Mouse (Mus musculus): ENCODE data around the gene Gjc1.
A peak's percentile ranks its signal among the peaks of the same experiment; 100 is the strongest.

Gene Gjc1

DNA sequence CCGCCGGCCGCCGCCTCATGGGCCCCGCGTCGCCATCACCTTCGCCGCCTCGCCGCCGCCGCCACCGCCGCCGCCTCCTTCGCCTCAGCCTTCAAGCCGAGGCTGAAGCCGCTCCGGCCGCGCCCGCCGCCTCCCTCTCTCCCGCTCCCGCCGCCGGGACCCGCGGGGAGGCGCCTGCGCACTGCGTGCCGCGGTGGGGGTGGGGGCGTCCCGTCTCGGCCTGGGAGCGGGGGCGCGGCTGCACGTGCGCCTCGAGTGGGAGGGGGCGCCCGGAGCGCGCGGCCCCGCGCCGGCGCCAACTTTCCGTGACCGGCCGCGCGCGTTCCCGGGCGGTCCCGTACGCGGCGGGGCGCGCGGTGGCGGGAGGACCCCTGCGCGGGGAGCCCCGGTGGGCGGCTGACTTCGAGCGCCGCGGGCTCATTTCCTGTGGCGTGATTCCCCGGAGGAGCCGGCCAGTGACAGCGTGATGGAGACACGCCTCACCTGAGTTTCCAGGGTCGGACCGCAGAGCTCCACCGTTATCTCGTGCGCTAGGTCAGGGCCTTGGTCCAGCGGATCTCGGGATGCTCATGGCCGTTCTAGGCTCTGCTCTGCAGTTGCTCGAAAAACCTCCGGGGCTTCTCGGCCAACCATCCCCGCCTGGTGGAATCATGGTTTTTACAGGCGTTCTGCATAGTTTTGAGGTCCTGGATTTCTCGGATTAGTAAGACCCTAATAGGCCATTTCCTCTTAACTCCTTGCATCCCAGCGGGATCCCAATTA, at the start of gene Gjc1:
Gene Gjc1, minus strand, starts transcription at position 680 of the 762 bp plus-strand sequence.
- peak; percentile 58 for DNase-seq (ENCODE audit: low read depth, low spot score)

- DNase-seq (ENCODE audit: low read depth, low spot score): peak; percentile 60
Observed at GRCm38 (mm10) chr11:102864272-102864671, 44.8 kb upstream of the Gjc1 start.

DNA sequence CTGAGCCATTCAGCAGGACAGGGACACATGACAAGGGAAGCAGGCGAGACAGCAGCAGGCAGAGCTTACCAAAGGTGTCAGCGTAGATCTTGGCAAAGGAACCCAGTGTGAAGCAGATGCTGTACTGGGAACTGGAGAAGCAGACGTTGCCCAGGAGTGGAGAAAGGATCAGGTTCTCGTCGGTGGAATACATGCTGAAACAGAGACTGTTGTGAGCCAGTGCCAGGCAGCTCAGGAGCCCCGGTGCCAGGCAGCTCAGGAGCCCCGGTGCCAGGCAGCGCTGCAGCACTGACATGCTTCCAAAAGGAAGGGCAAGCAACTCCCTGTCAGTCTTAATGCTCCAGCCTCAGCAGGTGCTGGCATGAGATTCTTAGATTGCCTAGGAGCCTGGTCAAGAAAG, 40.4 kb upstream of the Gjc1 start:
- DNase-seq (ENCODE audit: low read depth, low spot score): no peak

- DNase-seq (ENCODE audit: low read depth, low spot score): no peak
Observed at GRCm38 (mm10) chr11:102858951-102859350, 39.5 kb upstream of the Gjc1 start.

DNA sequence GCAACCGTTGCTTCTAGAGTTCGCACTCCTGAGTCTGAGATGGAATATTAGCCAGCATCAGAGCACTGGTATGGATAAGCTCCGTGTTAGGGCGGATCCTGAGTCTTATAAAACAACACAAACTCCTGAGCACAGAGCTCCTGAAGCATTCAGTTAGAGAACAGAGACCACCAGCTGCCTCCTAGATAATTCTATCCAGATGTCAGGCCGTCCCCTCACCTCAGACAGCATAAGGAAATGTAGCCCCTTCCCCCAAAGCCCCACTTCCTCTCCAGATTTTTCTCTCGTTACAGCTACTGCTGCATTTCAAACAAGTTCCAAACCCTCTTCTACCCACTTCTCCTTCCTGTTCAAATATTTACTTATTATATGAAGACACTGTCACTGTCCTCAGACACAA, 36.4 kb upstream of the Gjc1 start:
- no peak for DNase-seq (ENCODE audit: low read depth, low spot score)

GRCm38 (mm10) chr11:102853760-102854159, 34.3 kb upstream of the Gjc1 start:
- peak; percentile 31 for DNase-seq (ENCODE audit: low read depth, low spot score)

DNA sequence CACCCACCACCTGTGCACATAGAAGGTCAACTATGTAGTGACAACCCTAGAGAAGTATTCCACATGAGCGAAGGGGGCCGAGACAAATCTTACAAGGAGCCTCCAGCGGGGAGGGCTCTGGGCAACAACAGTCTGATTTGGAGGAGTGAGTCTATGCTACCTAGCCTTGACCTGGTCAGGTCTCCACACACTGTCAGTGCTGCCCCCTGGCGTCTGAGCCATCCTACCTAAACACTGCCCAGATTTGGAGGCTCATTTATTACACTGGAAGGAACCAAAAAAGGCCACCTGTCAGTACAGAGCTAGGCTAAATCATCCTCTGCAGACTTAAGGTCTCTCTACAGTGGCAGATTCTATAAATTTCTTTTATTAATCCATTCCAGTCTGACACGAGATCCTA, 32.4 kb upstream of the Gjc1 start:
- peak; percentile 17 for DNase-seq (ENCODE audit: low read depth, low spot score)

DNA sequence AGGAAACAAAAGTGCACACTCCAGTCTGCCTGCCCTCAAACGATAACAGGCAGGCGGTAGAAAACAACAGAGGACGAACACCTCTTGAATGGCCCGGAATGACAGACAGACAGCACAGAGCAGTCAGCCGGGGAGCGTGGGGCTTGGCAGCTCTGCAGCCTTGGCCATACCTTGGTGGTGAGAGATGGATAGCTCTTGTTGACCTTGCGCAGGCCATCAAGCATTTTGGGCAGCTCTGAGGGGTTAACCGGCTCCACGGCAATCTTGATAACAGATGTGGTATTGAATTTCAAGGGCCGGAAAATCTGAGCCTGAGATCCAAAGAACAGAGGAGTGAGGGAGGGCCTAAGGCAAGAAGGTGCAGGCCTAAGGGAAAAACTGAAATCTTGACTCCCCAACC, 26.4 kb upstream of the Gjc1 start:
- DNase-seq (ENCODE audit: low read depth, low spot score): no peak

- no peak for DNase-seq (ENCODE audit: low read depth, low spot score)
Observed at GRCm38 (mm10) chr11:102838616-102839150, 19.2 kb upstream of the Gjc1 start.

DNA sequence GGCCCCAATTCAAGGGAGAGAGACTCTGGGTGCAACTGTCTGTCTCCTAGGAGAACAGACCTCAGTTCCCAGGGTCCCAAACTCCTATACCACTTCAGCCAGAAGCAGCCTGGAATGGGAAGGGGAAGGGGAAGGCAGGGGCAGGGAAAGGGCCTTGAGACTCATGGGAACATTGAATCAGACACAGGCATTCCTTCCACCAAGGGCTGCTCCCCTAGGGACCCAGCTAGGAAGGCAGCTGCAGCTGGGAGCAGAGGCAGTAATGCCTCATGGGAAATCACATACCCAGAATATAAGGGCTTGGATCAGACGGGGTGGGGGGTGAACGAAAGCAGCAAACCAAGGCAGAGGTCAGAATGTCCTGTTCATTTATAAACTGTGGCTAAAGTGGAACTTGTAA, 18.6 kb upstream of the Gjc1 start:
- no peak for DNase-seq (ENCODE audit: low read depth, low spot score)

- no peak for DNase-seq (ENCODE audit: low read depth, low spot score)
Observed at GRCm38 (mm10) chr11:102837385-102837784, 17.9 kb upstream of the Gjc1 start.

DNA sequence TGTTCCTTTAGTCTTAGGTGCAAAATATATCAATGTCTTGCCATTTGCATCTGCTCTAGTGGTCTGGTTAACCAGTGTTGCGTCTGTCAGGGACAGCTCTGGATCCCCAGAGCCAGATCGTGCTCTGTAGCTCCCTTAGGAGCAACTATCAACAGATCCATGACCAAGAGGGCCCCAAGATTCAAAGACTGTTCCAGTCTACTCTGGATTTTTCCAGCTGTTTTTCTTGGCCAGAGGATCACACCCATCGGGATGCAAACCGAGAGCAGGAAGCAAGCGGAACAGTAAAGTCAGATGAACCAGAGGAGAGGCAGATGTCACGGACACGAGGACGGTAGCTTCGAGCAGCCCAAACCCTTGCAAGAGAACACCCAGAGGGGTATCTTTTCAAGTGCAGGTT, 16.6 kb upstream of the Gjc1 start:
- DNase-seq (ENCODE audit: low read depth, low spot score): no peak

DNA sequence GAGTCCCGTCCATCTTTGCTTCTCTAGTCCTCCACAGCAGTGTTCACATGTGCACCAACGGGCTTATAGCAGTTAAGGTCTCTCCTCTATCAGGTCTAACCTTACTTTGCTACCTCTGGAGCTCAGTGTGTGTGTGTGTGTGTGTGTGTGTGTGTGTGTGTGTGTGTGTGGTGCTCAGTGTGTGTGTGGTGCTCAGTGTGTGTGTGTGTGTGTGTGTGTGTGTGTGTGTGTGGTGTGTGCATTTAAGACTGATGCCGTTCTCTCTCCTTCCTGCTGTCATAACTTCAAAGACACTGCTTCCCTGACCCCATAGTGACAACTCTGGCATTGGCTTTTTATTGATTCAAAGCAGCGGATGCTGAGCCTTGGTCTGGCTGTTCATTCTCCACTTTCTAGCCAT, 16.0 kb upstream of the Gjc1 start, which contains the start of gene Higd1b:
Gene Higd1b, plus strand, starts transcription at position 301 of the 400 bp plus-strand sequence.
- no peak for DNase-seq (ENCODE audit: low read depth, low spot score)

- no peak for DNase-seq (ENCODE audit: low read depth, low spot score)
Observed at GRCm38 (mm10) chr11:102834219-102834618, 14.7 kb upstream of the Gjc1 start.

GRCm38 (mm10) chr11:102832700-102833297, 13.3 kb upstream of the Gjc1 start:
- no peak for DNase-seq (ENCODE audit: low read depth, low spot score)

DNA sequence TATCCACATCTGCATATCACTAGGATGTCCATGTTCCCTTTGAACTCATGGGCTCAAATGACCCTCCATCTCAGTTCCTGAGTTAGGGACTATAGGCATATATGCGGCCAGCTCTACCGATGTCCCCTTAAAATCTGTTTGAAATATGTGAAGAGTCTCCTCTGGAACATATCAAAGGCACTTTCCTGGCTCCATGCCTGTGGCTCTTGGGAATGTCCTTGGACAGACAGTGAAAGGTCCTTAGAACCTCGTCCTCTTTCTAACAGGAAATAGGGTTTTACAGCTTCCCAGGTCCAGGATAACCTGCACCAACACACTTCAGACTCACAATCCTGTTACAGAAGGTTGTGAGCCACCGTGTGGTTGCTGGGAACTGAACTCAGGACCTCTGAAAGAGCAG, 10.8 kb upstream of the Gjc1 start:
- no peak for DNase-seq (ENCODE audit: low read depth, low spot score)

GRCm38 (mm10) chr11:102827097-102827496, 7.6 kb upstream of the Gjc1 start:
- DNase-seq (ENCODE audit: low read depth, low spot score): no peak

DNA sequence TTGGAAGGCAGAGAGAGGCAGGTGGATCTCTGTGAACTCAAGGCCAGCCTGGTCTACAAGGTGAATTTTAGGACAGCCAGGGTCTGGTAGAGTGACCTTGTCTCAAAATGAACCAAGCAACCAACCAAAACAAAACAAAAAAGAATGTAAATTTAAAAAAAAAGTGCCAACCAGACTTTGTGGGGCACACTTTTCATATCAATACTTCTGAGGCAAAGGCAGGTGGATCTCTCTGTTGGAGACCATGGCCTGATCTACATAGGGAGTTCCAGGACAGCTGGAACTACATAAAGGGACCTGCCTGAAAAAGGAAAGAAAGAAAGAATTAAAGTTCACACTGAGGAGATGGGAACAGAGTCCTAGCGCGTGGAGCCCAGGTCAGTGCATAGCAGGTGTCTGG, 7.0 kb upstream of the Gjc1 start:
- DNase-seq (ENCODE audit: low read depth, low spot score): no peak

DNA sequence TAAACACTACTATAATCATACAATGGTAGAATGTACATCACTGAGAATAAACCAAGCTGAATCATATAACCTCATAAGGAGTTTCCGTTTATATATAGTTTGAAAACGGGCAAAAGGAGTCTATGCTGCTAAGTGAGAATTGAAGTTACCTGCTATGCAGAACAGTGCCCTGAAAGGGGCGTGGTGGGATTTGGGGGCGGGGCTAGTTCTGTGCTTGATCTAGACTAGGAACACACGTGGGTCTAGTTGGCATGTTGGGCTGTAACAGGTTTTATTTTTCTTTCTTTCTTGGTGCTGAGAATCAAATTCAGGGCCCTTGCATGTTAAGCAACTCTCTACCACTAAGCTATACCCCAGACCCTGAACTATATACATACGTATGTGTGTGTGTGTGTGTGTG, 1.7 kb upstream of the Gjc1 start:
- no peak for DNase-seq (ENCODE audit: low read depth, low spot score)

GRCm38 (mm10) chr11:102820432-102820831, 932 bp upstream of the Gjc1 start:
- DNase-seq (ENCODE audit: low read depth, low spot score): no peak

GRCm38 (mm10) chr11:102819783-102820385, 384 bp upstream of the Gjc1 start:
- DNase-seq (ENCODE audit: low read depth, low spot score): no peak

DNA sequence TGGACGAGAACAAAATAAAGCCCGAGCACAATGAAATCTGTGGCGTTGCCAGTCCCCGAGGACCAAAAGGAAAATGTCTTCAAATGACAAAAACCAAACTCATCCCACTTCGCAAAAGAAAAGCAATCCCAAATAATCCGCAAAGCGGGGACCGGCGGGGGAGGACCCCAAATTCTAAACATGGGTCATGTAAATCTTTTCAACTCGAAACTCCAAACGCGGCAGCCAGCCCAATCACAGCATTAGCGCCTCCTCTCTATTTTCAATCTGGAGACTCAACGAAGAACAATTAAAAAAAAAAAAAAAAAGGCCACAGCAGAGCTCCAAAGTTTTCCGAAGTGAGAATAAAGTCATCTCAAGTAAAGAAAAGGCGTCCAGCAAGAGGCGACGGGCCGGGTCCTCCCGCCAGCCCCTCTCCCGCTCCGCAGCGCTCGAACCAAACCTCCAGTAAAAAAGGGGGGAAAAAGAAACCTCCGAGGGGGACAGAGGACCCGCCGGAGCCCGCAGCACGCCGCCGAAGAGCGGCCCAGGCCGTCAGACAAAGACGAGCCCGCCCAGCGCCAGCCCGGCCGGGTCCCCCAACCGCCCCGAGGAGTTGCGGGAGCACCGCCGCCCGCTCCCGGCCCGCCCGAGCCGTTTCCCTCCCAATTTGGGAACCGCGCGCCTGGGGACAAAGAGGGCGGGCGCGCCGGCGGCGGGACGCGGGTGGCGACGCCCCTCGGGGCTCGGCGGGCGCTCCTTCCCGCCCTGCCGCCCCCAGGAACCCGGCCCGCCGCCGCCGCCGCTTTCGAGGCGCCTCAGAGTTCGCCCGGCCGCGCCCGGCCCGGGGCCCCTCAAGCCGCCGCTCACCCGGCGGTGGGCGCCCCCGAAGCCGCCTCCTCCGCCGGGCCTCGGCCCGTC, 1.1 kb downstream of the Gjc1 start:
- DNase-seq (ENCODE audit: low read depth, low spot score): no peak

Measured in retina, postnatal 7 days (tissue).